Mouse (Mus musculus) gastrocnemius, postnatal 10 days (tissue): ENCODE results near the gene Kcnj6. TPM values are rescaled to one million over a fixed set of nuclear protein-coding genes. Genes with fewer than 3 reads are reported as not detected.

ENCODE experiments used
- DNase-seq: peaks from one replicate; pipeline ENCODE4 v3.0.0; 2021; ENCODE audit warnings: mixed read lengths
- microRNA-seq, 2 experiments: library from miRNA; unstranded; fragments of <30 nt; microRNA quantifications; one replicate each; pipeline ENCODE4 v1.2.0; 2021
- total RNA-seq, 2 experiments: library from RNA; stranded (reverse); gene quantifications; 2 replicates each; pipeline ENCODE4 v1.2.3; 2021

Kcnj6 gene
- total RNA-seq, 2 experiments from 2014 or later: not detected

- DNase-seq: no peak
Observed at GRCm38 (mm10) chr16:94714483-94714882, 283.0 kb downstream of the Kcnj6 start.

- DNase-seq: peak; percentile 93
Observed at GRCm38 (mm10) chr16:94713480-94714094, 283.9 kb downstream of the Kcnj6 start.

GRCm38 (mm10) chr16:94701971-94702370 is 295.5 kb downstream of the Kcnj6 start:
- no peak for DNase-seq

GRCm38 (mm10) chr16:94701141-94701540 is 296.4 kb downstream of the Kcnj6 start:
- DNase-seq: no peak

Small RNA genes lying within 50 kb of the gene (microRNA-seq; reads per million reads assigned to microRNA genes)
- 0 reads per million in 2 experiments for gene Gm22745
